Mouse (Mus musculus): ENCODE measurements at regions not wholly inside any gene's neighbourhood (a gene's known extent, or its start where the extent isn't known, plus 50 kb on each side); places are given as distances from the start of the nearest gene placed in this dataset.

GRCm38 (mm10) chr3:144041788-144042187 lies 163.2 kb downstream of the Lmo4 start:
- H3K27me3 ChIP-seq (ENCODE audit: control insufficient read depth, insufficient read depth, low read length) = no peaks in the 10 kb centered on the region
- H3K27ac ChIP-seq (replicated peaks) = no peak overlapping the region
- no peaks in the 10 kb centered on the region for H3K4me1 ChIP-seq (replicated peaks; ENCODE audit: control insufficient read depth, insufficient read depth)
- no peak for DNase-seq (ENCODE audit: low spot score)
- no peak for ATAC-seq (ENCODE audit: low FRiP score, low TSS enrichment)
- no peak overlapping the region for H3K4me2 ChIP-seq (replicated peaks; ENCODE audit: low read depth)
- H3K9me3 ChIP-seq (ENCODE audit: control insufficient read depth, low read length) = no peaks in the 10 kb centered on the region
- H3K9ac ChIP-seq (ENCODE audit: low read length) = no peak overlapping the region
- no peak for TF ChIP-seq EP300 (optimal IDR thresholded peaks at IDR 0.05)
- TF ChIP-seq CTCF (IDR thresholded peaks at IDR 0.05; ENCODE audit: low read depth) = no peak
- no peaks in the 10 kb centered on the region for H3K36me3 ChIP-seq (ENCODE audit: control insufficient read depth, insufficient read depth, low read length)
- no peak overlapping the region for H3K4me3 ChIP-seq (ENCODE audit: low read depth, low read length)
- 86% methylated on average over 5 of the region's 5 CpGs for WGBS

- H3K9me3 ChIP-seq (ENCODE audit: control insufficient read depth, low read length) = no peaks in the 10 kb centered on the region
- no peak overlapping the region for H3K4me2 ChIP-seq (replicated peaks; ENCODE audit: low read depth)
- ATAC-seq (ENCODE audit: low FRiP score, low TSS enrichment) = no peak
- H3K4me3 ChIP-seq (ENCODE audit: low read depth, low read length) = no peak overlapping the region
- H3K27ac ChIP-seq (replicated peaks) = no peak overlapping the region
- no peak overlapping the region for H3K9ac ChIP-seq (ENCODE audit: low read length)
- no peak for DNase-seq (ENCODE audit: low spot score)
- TF ChIP-seq EP300 (optimal IDR thresholded peaks at IDR 0.05) (no peak), CTCF (IDR thresholded peaks at IDR 0.05; ENCODE audit: low read depth) (no peak)
- no peaks in the 10 kb centered on the region for H3K4me1 ChIP-seq (replicated peaks; ENCODE audit: control insufficient read depth, insufficient read depth)
- no peaks in the 10 kb centered on the region for H3K36me3 ChIP-seq (ENCODE audit: control insufficient read depth, insufficient read depth, low read length)
- 81% methylated on average over 3 of the region's 3 CpGs for WGBS
- no peaks in the 10 kb centered on the region for H3K27me3 ChIP-seq (ENCODE audit: control insufficient read depth, insufficient read depth, low read length)
Observed at GRCm38 (mm10) chr3:144039498-144039897, 165.5 kb downstream of the Lmo4 start.

GRCm38 (mm10) chr3:144029611-144030010 lies 175.4 kb downstream of the Lmo4 start:
- DNase-seq (ENCODE audit: low spot score) (no peak), ATAC-seq (ENCODE audit: low FRiP score, low TSS enrichment) (no peak)
- no peak for TF ChIP-seq CTCF (IDR thresholded peaks at IDR 0.05; ENCODE audit: low read depth)
- TF ChIP-seq EP300 (optimal IDR thresholded peaks at IDR 0.05) = no peak
- H3K9me3 ChIP-seq (ENCODE audit: control insufficient read depth, low read length) = no peaks in the 10 kb centered on the region
- no peak overlapping the region for H3K27ac ChIP-seq (replicated peaks)
- no peaks in the 10 kb centered on the region for H3K4me1 ChIP-seq (replicated peaks; ENCODE audit: control insufficient read depth, insufficient read depth)
- no peak overlapping the region for H3K9ac ChIP-seq (ENCODE audit: low read length)
- no peak overlapping the region for H3K4me3 ChIP-seq (ENCODE audit: low read depth, low read length)
- H3K4me2 ChIP-seq (replicated peaks; ENCODE audit: low read depth) = no peak overlapping the region
- no peaks in the 10 kb centered on the region for H3K27me3 ChIP-seq (ENCODE audit: control insufficient read depth, insufficient read depth, low read length)
- 85% methylated on average over 1 of the region's 1 CpGs for WGBS
- H3K36me3 ChIP-seq (ENCODE audit: control insufficient read depth, insufficient read depth, low read length) = no peaks in the 10 kb centered on the region

GRCm38 (mm10) chr3:144029121-144029520 lies 175.9 kb downstream of the Lmo4 start:
- H3K4me3 ChIP-seq (ENCODE audit: low read depth, low read length) = no peak overlapping the region
- no peak overlapping the region for H3K9ac ChIP-seq (ENCODE audit: low read length)
- WGBS = 70% methylated on average over 3 of the region's 3 CpGs
- no peaks in the 10 kb centered on the region for H3K9me3 ChIP-seq (ENCODE audit: control insufficient read depth, low read length)
- no peaks in the 10 kb centered on the region for H3K4me1 ChIP-seq (replicated peaks; ENCODE audit: control insufficient read depth, insufficient read depth)
- H3K27me3 ChIP-seq (ENCODE audit: control insufficient read depth, insufficient read depth, low read length) = no peaks in the 10 kb centered on the region
- TF ChIP-seq CTCF (IDR thresholded peaks at IDR 0.05; ENCODE audit: low read depth) (no peak), EP300 (optimal IDR thresholded peaks at IDR 0.05) (no peak)
- ATAC-seq (ENCODE audit: low FRiP score, low TSS enrichment) (no peak), DNase-seq (ENCODE audit: low spot score) (no peak)
- no peak overlapping the region for H3K27ac ChIP-seq (replicated peaks)
- H3K4me2 ChIP-seq (replicated peaks; ENCODE audit: low read depth) = no peak overlapping the region
- H3K36me3 ChIP-seq (ENCODE audit: control insufficient read depth, insufficient read depth, low read length) = no peaks in the 10 kb centered on the region

- no peak overlapping the region for H3K9ac ChIP-seq (ENCODE audit: low read length)
- WGBS = 84% methylated on average over 6 of the region's 6 CpGs
- ATAC-seq (ENCODE audit: low FRiP score, low TSS enrichment) = 0 out of 2 replicates have a peak, but pooled peaks have one; percentile 59
Observed at GRCm38 (mm10) chr3:144027134-144027980, 177.7 kb downstream of the Lmo4 start.

GRCm38 (mm10) chr3:144025451-144026125 lies 179.4 kb downstream of the Lmo4 start:
- no peak for TF ChIP-seq EP300 (optimal IDR thresholded peaks at IDR 0.05)
- no peak for TF ChIP-seq CTCF (IDR thresholded peaks at IDR 0.05; ENCODE audit: low read depth)
- ATAC-seq (ENCODE audit: low FRiP score, low TSS enrichment) (no peak), DNase-seq (ENCODE audit: low spot score) (no peak)
- Histone ChIP-seq H3K9ac (ENCODE audit: low read length) (no peak overlapping the region), H3K9me3 (ENCODE audit: control insufficient read depth, low read length) (no peaks in the 10 kb centered on the region), H3K4me1 (replicated peaks; ENCODE audit: control insufficient read depth, insufficient read depth) (no peaks in the 10 kb centered on the region), H3K4me3 (ENCODE audit: low read depth, low read length) (no peak overlapping the region), H3K36me3 (ENCODE audit: control insufficient read depth, insufficient read depth, low read length) (no peaks in the 10 kb centered on the region), H3K27ac (replicated peaks) (no peak overlapping the region), H3K27me3 (ENCODE audit: control insufficient read depth, insufficient read depth, low read length) (no peaks in the 10 kb centered on the region), H3K4me2 (replicated peaks; ENCODE audit: low read depth) (no peak overlapping the region)
- WGBS = 66% methylated on average over 14 of the region's 14 CpGs

More at GRCm38 (mm10) chr3:144027134-144027980, 177.7 kb downstream of the Lmo4 start:
- TF ChIP-seq EP300 (optimal IDR thresholded peaks at IDR 0.05) (no peak), CTCF (IDR thresholded peaks at IDR 0.05; ENCODE audit: low read depth) (no peak)
- Histone ChIP-seq H3K4me1 (replicated peaks; ENCODE audit: control insufficient read depth, insufficient read depth) (no peaks in the 10 kb centered on the region), H3K27ac (replicated peaks) (no peak overlapping the region), H3K27me3 (ENCODE audit: control insufficient read depth, insufficient read depth, low read length) (no peaks in the 10 kb centered on the region), H3K4me3 (ENCODE audit: low read depth, low read length) (no peak overlapping the region), H3K4me2 (replicated peaks; ENCODE audit: low read depth) (no peak overlapping the region), H3K36me3 (ENCODE audit: control insufficient read depth, insufficient read depth, low read length) (no peaks in the 10 kb centered on the region), H3K9me3 (ENCODE audit: control insufficient read depth, low read length) (no peaks in the 10 kb centered on the region)
- no peak for DNase-seq (ENCODE audit: low spot score)
